Mouse (Mus musculus) left cerebral cortex, postnatal 10 days (tissue): ENCODE data around the gene Kifc5b. TPM values are rescaled to one million over a fixed set of nuclear protein-coding genes. Genes with fewer than 3 reads are reported as not detected.

Experiments used
- microRNA-seq: library from miRNA; unstranded; fragments of <30 nt; microRNA quantifications from one replicate; pipeline ENCODE4 v1.2.0, GENCODE M21; 2022
- total RNA-seq, 2 experiments: library from RNA; stranded (reverse); gene quantifications; 2 replicates each; pipeline ENCODE4 v1.2.3; 2021

Gene Kifc5b
- total RNA-seq, 2 experiments from 2014 or later, result 3.1 to 3.2 TPM

Small RNAs within 50 kb of the gene (microRNA-seq; reads per million reads assigned to microRNA genes)
- gene Gm27775, result not detected
- 20.4 reads per million, percentile 40 among the genes with 10 or more reads in this experiment for gene Mir3083
- 8.9 reads per million, percentile 28 among the genes with 10 or more reads in this experiment for gene Mir6968

Other genes with a start within 250 kb of the Kifc5b start
- 10 to 100 TPM; 26.4 to 30.1 TPM for gene Crebrf, start 201.4 kb upstream of the Kifc5b start, total RNA-seq
- 10 to 100 TPM; 34.2 to 38.4 TPM for gene Bnip1, start 136.0 kb upstream of the Kifc5b start, total RNA-seq
- gene Nkx2-5, start 72.1 kb upstream of the Kifc5b start, total RNA-seq, result not detected
- gene Phf1, start 16.0 kb downstream of the Kifc5b start, total RNA-seq, result 10 to 100 TPM; 19.3 to 21.8 TPM
- gene Cuta, start 22.5 kb downstream of the Kifc5b start, total RNA-seq, result 100 to 1,000 TPM; 105 to 107 TPM
- 100 to 1,000 TPM; 536 to 546 TPM for gene Syngap1, start 24.2 kb downstream of the Kifc5b start, total RNA-seq
- 10 to 100 TPM; 14.6 to 16.0 TPM for gene Zbtb9, start 56.1 kb downstream of the Kifc5b start, total RNA-seq
- 10 to 100 TPM; 29.7 to 32.1 TPM for gene Bak1, start 111.9 kb downstream of the Kifc5b start, total RNA-seq
- 1 to 10 TPM; 2.1 to 2.9 TPM for gene Itpr3, start 140.2 kb downstream of the Kifc5b start, total RNA-seq
- gene Uqcc2, start 216.8 kb downstream of the Kifc5b start, total RNA-seq, result 100 to 1,000 TPM; 177 to 182 TPM